Mouse (Mus musculus): ENCODE data around the gene Ablim1. TPM values are rescaled to one million over a fixed set of nuclear protein-coding genes. Genes with fewer than 3 reads are reported as not detected.
A peak's percentile ranks its signal among the peaks of the same experiment; 100 is the strongest.

The Ablim1 gene
- polyA plus RNA-seq, 1 experiment: 110 TPM

GRCm38 (mm10) chr19:57170880-57171279, 143.8 kb downstream of the Ablim1 start:
- no peak for DNase-seq
- 67% methylated on average over 5 of the region's 5 CpGs for WGBS
- no peak overlapping the region for H3K27ac ChIP-seq (ENCODE audit: insufficient read depth, low read length)
- H3K27me3 ChIP-seq (ENCODE audit: control insufficient read depth, insufficient read depth, low read length): no peaks in the 10 kb centered on the region
- TF ChIP-seq CTCF (IDR thresholded peaks at IDR 0.05; ENCODE audit: borderline replicate concordance, insufficient read depth, low read depth, low read length): no peak
- TF ChIP-seq POLR2A (IDR thresholded peaks at IDR 0.05; ENCODE audit: borderline replicate concordance, insufficient read depth, low read length): no peak
- H3K4me3 ChIP-seq (replicated peaks; ENCODE audit: insufficient read depth, low read depth, low read length): no peak overlapping the region
- peaks cover 34% of the 10 kb centered on the region for H3K4me1 ChIP-seq (ENCODE audit: control insufficient read depth, insufficient read depth, low read length)

GRCm38 (mm10) chr19:57169485-57169884, 145.2 kb downstream of the Ablim1 start:
- H3K27ac ChIP-seq (ENCODE audit: insufficient read depth, low read length): peak overlapping the region; percentile 31; the same call in 1 of the 2 replicates
- TF ChIP-seq CTCF (IDR thresholded peaks at IDR 0.05; ENCODE audit: borderline replicate concordance, insufficient read depth, low read depth, low read length) (peak; percentile 31; the same call in 1 of the 2 replicates), POLR2A (IDR thresholded peaks at IDR 0.05; ENCODE audit: borderline replicate concordance, insufficient read depth, low read length) (no peak)
- DNase-seq: no peak
- H3K27me3 ChIP-seq (ENCODE audit: control insufficient read depth, insufficient read depth, low read length): no peaks in the 10 kb centered on the region
- 91% methylated on average over 2 of the region's 2 CpGs for WGBS
- H3K4me1 ChIP-seq (ENCODE audit: control insufficient read depth, insufficient read depth, low read length): peaks cover 28% of the 10 kb centered on the region
- no peak overlapping the region for H3K4me3 ChIP-seq (replicated peaks; ENCODE audit: insufficient read depth, low read depth, low read length)

GRCm38 (mm10) chr19:57167721-57168120, 147.0 kb downstream of the Ablim1 start:
- H3K27me3 ChIP-seq (ENCODE audit: control insufficient read depth, insufficient read depth, low read length): no peaks in the 10 kb centered on the region
- H3K27ac ChIP-seq (ENCODE audit: insufficient read depth, low read length): no peak overlapping the region
- no peak for DNase-seq
- 42% methylated on average over 5 of the region's 5 CpGs for WGBS
- H3K4me3 ChIP-seq (replicated peaks; ENCODE audit: insufficient read depth, low read depth, low read length): no peak overlapping the region
- no peak for TF ChIP-seq POLR2A (IDR thresholded peaks at IDR 0.05; ENCODE audit: borderline replicate concordance, insufficient read depth, low read length)
- TF ChIP-seq CTCF (IDR thresholded peaks at IDR 0.05; ENCODE audit: borderline replicate concordance, insufficient read depth, low read depth, low read length): no peak
- H3K4me1 ChIP-seq (ENCODE audit: control insufficient read depth, insufficient read depth, low read length): peaks cover 33% of the 10 kb centered on the region

GRCm38 (mm10) chr19:57164882-57165281, 149.8 kb downstream of the Ablim1 start:
- no peak for TF ChIP-seq POLR2A (IDR thresholded peaks at IDR 0.05; ENCODE audit: borderline replicate concordance, insufficient read depth, low read length)
- TF ChIP-seq CTCF (IDR thresholded peaks at IDR 0.05; ENCODE audit: borderline replicate concordance, insufficient read depth, low read depth, low read length): no peak
- no peak for DNase-seq
- 21% methylated on average over 2 of the region's 2 CpGs for WGBS
- peaks cover 36% of the 10 kb centered on the region for H3K4me1 ChIP-seq (ENCODE audit: control insufficient read depth, insufficient read depth, low read length)
- H3K27ac ChIP-seq (ENCODE audit: insufficient read depth, low read length): 0 out of 2 replicates have a peak overlapping the region, but pooled peaks have one; percentile 17
- no peak overlapping the region for H3K4me3 ChIP-seq (replicated peaks; ENCODE audit: insufficient read depth, low read depth, low read length)
- no peaks in the 10 kb centered on the region for H3K27me3 ChIP-seq (ENCODE audit: control insufficient read depth, insufficient read depth, low read length)

- DNase-seq: peak; percentile 69 to 84
- no peak for TF ChIP-seq POLR2A (IDR thresholded peaks at IDR 0.05; ENCODE audit: borderline replicate concordance, insufficient read depth, low read length)
- no peak for TF ChIP-seq CTCF (IDR thresholded peaks at IDR 0.05; ENCODE audit: borderline replicate concordance, insufficient read depth, low read depth, low read length)
- peaks cover 32% of the 10 kb centered on the region for H3K4me1 ChIP-seq (ENCODE audit: control insufficient read depth, insufficient read depth, low read length)
- H3K27me3 ChIP-seq (ENCODE audit: control insufficient read depth, insufficient read depth, low read length): no peaks in the 10 kb centered on the region
- WGBS: 22% methylated on average over 13 of the region's 13 CpGs
- peak overlapping the region; percentile 16; the same call in 1 of the 2 replicates for H3K27ac ChIP-seq (ENCODE audit: insufficient read depth, low read length)
- no peak overlapping the region for H3K4me3 ChIP-seq (replicated peaks; ENCODE audit: insufficient read depth, low read depth, low read length)
Measured at GRCm38 (mm10) chr19:57163315-57163714, 151.4 kb downstream of the Ablim1 start.

GRCm38 (mm10) chr19:57161978-57162727, 152.6 kb downstream of the Ablim1 start:
- H3K4me1 ChIP-seq (ENCODE audit: control insufficient read depth, insufficient read depth, low read length): peaks cover 35% of the 10 kb centered on the region
- TF ChIP-seq POLR2A (IDR thresholded peaks at IDR 0.05; ENCODE audit: borderline replicate concordance, insufficient read depth, low read length) (no peak), CTCF (IDR thresholded peaks at IDR 0.05; ENCODE audit: borderline replicate concordance, insufficient read depth, low read depth, low read length) (no peak)
- no peaks in the 10 kb centered on the region for H3K27me3 ChIP-seq (ENCODE audit: control insufficient read depth, insufficient read depth, low read length)
- DNase-seq: peak; percentile 71 to 75
- WGBS: 22% methylated on average over 11 of the region's 11 CpGs
- no peak overlapping the region for H3K4me3 ChIP-seq (replicated peaks; ENCODE audit: insufficient read depth, low read depth, low read length)
- peak overlapping the region; percentile 16 for H3K27ac ChIP-seq (ENCODE audit: insufficient read depth, low read length)

GRCm38 (mm10) chr19:57161010-57161660, 153.6 kb downstream of the Ablim1 start:
- Histone ChIP-seq H3K27me3 (ENCODE audit: control insufficient read depth, insufficient read depth, low read length) (no peaks in the 10 kb centered on the region), H3K4me3 (replicated peaks; ENCODE audit: insufficient read depth, low read depth, low read length) (no peak overlapping the region), H3K27ac (ENCODE audit: insufficient read depth, low read length) (no peak overlapping the region), H3K4me1 (ENCODE audit: control insufficient read depth, insufficient read depth, low read length) (peaks cover 36% of the 10 kb centered on the region)
- TF ChIP-seq CTCF (IDR thresholded peaks at IDR 0.05; ENCODE audit: borderline replicate concordance, insufficient read depth, low read depth, low read length) (peak; percentile 66), POLR2A (IDR thresholded peaks at IDR 0.05; ENCODE audit: borderline replicate concordance, insufficient read depth, low read length) (no peak)
- DNase-seq: peak; percentile 67 to 79
- WGBS: 54% methylated on average over 7 of the region's 7 CpGs

All from cerebellum, adult 2 months (tissue).